Mouse (Mus musculus) bone marrow, adult 2 months (tissue): Measurements from ENCODE around the gene Npy5r.

Experiments used
- CTCF ChIP-seq: fragments of 200-500 bp; IDR thresholded peaks from 2 replicates; pipeline ENCODE4 v1.5.1; 2011; ENCODE audit warnings: low read length, control low read depth; ENCODE audit not compliant: control insufficient read depth, insufficient read depth
- POLR2A ChIP-seq: fragments of 200-500 bp; IDR thresholded peaks from 2 replicates; pipeline ENCODE4 v1.6.1; 2011; ENCODE audit warnings: low read depth, mild to moderate bottlenecking, control low read depth, low read length, borderline replicate concordance; ENCODE audit not compliant: control insufficient read depth

DNA sequence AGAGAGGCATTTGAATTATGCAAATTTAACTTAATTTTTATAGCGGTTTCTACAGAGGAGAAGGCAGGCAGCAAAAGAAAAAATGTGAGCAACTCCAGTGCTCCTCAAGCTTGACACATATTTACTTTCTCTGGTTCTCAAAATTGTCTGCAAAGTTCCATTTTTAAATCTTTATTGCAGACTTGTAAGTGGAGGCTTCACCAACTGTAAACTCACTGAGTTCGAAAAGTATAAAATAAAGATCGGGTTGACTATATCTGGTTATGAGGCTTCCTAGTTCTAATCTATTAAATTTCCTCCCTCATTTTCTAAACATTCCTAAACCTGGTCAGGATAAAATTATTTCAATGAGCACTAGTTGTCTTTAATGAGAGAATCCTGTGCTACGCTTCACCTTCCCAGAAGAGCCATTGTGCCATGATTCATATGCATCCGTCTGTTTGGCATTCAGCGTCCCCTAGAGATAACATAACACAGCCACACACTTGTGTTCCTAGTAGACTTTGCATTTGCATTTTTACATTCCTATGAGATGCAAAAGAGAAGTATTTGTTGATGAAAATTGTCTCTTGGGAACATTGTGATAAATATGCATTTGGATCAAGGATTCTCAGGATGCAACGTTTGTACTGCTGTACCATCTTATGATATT lies 26.5 kb upstream of the Npy5r start:
- TF ChIP-seq POLR2A (no peak), CTCF (no peak)
